Mouse (Mus musculus) CD4-positive helper T cell, adult 2 months (primary cell): ENCODE data around the gene Tex35.

Experiments
- DNase-seq: peaks from one replicate; pipeline ENCODE4 v3.0.0-alpha.2; 2012; ENCODE audit warnings: low read depth, missing footprints, low spot score

The Tex35 gene

GRCm38 (mm10) chr1:157108580-157108979, at the start of gene Tex35:
Gene Tex35, minus strand, starts transcription at chr1:157108680.
- DNase-seq = no peak

DNA sequence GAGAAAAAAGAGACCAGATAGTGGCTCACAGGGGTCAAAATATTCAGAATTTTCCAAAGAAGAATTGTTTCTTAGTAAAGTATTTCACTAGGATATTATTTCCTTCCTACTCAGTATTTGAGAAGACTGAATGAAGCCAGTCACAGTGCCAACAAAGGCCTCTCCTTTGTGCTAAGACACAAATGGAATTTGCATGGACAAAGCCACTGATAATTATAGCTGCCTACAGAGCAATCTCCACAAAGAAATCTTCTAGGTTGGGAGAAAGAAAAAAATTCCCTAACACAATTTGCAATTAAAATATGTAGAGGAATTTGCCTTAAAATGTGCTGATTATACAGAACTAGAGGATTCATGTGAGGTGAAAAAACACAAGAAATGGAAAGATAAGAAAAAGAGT, 45.3 kb upstream of the Tex35 start:
- DNase-seq = no peak

- no peak for DNase-seq
Measured at GRCm38 (mm10) chr1:157150107-157150506, 41.6 kb upstream of the Tex35 start.

DNA sequence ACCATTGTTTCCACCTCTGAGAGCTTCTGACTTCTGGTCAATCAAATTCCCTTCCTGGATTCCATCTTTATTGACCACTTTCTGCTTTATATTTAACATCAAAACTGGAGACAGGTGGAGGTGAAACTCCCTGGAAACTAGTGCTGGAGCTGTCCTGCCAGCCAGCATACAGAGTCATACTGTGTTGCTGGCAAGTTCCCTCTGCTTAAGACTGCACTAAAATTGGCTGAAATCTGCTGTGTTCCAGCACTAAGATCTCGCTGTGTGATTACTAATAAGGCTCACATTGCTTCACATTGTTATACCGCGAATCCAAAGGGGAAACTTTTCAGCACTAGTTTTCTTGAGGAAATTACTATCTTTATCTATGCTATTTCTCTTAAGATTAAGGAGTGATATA, 36.1 kb upstream of the Tex35 start:
- no peak for DNase-seq

GRCm38 (mm10) chr1:157143326-157143932, 34.9 kb upstream of the Tex35 start:
- DNase-seq = no peak

- DNase-seq = no peak
Measured at GRCm38 (mm10) chr1:157141014-157141413, 32.5 kb upstream of the Tex35 start.

DNA sequence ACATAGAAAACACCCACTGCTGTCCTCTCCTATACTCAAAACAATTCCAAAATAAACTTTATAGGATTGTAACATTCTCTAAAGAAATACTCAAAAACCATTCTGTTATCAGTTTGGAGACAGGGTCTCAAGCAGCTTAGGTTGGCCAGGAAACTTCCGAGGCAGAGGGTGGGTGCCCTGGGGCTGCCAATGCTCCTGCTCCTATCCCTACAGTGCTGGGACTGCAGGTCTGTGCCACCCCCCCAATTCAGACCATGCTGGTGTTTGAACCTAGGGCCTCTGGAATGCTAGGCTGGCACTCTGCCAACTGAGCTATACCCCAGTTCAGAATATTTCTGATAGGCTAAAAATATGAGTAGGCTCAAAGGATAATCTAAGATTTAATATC, 29.4 kb upstream of the Tex35 start:
- DNase-seq = no peak

- DNase-seq = no peak
Measured at GRCm38 (mm10) chr1:157137132-157137853, 28.8 kb upstream of the Tex35 start.

DNA sequence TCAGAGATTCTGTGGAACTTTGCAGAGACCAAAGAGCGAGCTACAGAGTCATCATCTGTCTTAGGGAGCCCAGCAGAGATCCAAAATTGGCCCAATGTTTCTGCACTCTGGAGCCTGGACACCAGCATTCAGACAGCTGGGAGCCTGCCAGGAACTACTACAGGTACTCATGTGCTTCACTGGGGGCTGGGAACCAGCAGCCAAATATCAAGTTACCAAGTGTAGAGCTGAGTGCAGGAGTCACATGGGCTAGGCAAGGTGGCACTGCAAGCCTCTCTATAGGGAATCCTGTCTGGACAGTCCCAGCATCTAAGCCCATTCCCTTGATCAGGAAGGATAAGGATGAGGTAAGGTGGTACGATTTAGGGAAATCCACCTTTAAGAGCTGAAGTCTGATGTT, 19.7 kb upstream of the Tex35 start:
- DNase-seq = no peak

GRCm38 (mm10) chr1:157123836-157124235, 15.4 kb upstream of the Tex35 start:
- no peak for DNase-seq

- DNase-seq = no peak
Measured at GRCm38 (mm10) chr1:157119168-157119567, 10.7 kb upstream of the Tex35 start.

GRCm38 (mm10) chr1:157117440-157117839, 9.0 kb upstream of the Tex35 start:
- no peak for DNase-seq

- no peak for DNase-seq
Measured at GRCm38 (mm10) chr1:157114492-157114891, 6.0 kb upstream of the Tex35 start.

GRCm38 (mm10) chr1:157110287-157110835, 1.9 kb upstream of the Tex35 start:
- no peak for DNase-seq

DNA sequence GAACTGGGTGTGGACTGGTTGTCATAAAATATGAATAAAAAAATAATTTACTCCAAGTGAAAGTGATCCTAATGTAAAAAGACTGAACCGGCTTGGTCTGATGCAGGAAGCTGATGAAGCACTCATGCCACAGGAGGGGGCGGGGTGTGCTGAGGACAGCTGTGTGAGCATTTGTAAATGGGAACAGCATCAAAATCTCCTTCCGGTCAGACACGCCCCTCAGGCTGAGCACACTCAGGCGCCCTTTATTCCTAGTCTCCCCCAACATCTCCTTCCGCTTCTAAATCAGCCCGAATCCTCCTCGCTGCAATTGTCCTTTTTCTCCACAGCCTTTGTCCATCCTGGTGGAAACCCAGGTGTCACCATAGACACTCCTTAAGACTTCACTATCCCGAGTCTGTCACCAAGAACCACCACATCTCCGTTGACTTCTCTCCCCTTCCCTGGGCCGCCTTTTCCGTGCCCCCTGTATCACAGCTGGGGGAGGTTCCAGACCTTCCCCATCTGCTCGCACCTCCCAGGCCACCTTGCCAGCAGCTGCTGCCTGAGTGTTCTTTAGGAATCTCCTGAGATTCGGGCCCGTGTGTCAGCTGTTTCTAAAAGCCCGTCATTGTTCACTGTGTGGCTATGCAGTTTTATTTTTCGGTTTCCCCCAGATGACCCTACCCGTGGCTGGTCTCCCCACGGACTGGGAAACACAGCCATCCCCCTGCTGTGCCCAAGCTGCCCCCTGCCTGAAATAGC, 7.2 kb downstream of the Tex35 start:
- DNase-seq = peak; percentile 21

- no peak for DNase-seq
Measured at GRCm38 (mm10) chr1:157095534-157095933, 12.9 kb downstream of the Tex35 start.

DNA sequence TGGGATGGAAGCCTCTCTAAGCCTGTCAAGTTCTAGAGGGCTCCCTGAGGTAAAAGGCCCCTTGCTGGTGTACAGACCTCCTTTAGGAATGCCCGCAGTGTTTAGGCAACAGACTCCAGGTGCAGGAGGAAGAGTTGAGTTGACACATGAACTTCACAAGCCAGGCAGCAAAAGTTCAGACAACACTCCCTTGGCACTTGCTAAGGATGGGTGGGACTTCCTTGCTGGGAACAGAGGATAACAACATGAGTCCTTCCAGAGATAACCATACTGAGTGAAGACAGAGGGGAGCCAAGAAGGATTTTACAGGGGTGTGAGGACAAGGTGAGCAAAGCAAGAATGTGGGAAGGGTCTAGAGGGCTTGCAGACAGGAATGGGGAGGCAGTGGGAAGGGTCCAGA, 15.9 kb downstream of the Tex35 start:
- no peak for DNase-seq

- DNase-seq = no peak
Measured at GRCm38 (mm10) chr1:157092140-157092539, 16.3 kb downstream of the Tex35 start.

DNA sequence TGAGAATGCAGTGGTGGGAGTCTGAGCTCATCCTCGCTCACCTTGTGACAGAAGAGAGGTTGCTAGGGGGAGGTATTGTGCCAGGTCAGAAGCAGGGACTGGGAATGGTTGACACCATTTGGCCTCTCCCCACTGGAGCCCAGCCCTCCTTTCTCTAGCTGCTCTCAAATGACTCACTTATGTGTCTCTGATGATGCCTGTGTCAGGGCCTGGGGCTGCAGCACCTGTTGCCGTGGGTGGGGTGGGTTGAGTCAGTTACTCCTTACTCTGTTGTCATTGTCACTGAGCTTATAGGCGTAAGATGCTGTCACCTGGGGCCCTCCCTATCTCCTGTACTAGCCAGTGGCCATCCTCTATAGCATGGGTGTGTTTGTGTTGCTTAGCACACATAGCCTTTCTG, 17.6 kb downstream of the Tex35 start:
- no peak for DNase-seq

DNA sequence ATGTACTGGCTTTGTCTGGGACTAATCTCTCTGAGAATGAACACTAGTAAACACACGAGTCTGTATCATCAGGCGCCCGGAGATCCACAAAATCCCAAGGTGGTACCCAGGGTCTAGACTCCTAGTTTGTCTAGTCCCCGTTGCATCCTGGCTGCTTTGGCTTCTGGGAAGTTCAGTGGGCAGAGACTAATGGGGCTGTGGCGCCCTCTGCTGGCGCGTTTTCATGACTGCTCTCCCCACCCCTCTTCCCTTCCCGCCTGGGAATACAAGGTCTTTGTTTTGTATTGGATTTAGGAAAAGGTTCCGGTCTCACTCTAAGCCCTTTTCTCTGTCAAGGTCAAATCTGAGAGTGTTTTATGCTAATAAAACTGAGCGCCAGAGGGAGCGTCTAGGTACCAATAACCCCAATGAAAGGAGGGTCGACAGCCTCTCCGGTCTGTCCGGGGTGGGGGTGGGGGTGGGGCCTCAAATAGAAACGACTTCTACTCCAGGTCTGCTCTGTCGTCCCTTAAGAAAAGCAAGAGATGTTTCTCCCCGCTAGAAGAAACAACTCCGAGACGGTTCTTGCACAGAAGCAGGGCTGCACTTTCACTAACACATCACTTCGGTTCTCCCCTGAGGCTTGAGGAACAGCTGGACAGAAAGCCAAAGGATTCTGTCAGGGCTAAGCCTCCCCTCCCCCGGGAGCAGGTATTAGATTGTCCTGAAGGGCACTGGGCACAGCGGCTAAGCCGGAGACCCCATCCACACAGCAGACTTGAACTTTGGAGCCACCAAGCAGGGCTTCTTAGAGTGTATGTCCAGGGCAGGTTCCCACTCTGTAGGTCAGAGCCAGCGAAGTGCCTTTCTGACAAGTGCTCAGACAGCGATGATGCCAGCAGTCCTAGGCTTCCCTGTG, 22.1 kb downstream of the Tex35 start:
- DNase-seq = peak; percentile 39

DNA sequence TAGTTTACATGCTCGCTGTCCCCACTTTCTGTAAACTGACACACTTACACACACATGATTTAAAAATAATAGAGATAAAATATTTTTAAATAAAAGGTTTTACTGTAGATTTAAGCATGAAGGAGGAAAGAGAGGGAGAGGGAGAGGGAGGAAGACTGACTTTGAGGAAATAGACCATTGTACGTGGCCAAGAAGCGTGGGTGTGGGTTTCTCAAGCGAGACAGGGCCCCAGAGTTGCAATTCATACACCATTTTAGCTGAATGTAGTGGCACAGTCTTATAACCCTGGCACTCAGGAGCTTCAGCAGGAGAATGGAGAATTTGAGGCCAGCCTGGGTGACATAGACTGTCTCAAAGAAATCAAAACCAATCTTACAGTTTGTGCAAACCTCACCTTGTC, 25.5 kb downstream of the Tex35 start:
- DNase-seq = no peak
